Mouse (Mus musculus) adrenal gland, adult 2 months (tissue): ENCODE results near the gene 0610040J01Rik. TPM values are rescaled to one million over a fixed set of nuclear protein-coding genes. Genes with fewer than 3 reads are reported as not detected.
A peak's percentile ranks its signal among the peaks of the same experiment; 100 is the strongest.

Experiments
- DNase-seq: peaks from one replicate; pipeline ENCODE4 v3.0.0; 2021
- polyA plus RNA-seq: library from polyadenylated mRNA; depleted of rRNA; stranded (reverse); fragments of >200 nt; gene quantifications from 2 replicates; pipeline ENCODE4 v1.2.3, GENCODE M21; 2012
- total RNA-seq, 2 experiments: library from RNA; stranded (reverse); gene quantifications; 2 replicates each; pipeline ENCODE4 v1.2.3; 2021

0610040J01Rik gene
- total and polyA plus RNA-seq, 3 experiments = 0.29 to 0.55 (median 0.46) TPM

DNA sequence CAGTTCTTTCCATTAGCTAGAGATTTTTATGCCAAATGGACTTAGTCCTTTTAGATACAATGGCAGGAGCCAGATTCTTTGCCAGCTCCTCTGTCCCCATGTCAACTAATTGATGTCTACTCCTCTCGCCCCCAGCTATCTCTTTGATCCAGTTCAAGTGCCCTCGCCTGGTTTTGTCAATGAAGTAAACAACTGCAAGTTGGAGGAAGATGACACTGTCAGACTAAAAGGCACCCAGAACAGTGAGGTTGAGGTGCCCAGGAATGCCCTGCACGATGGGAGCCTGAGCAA, 85.6 kb downstream of the 0610040J01Rik start:
- no peak for DNase-seq

DNA sequence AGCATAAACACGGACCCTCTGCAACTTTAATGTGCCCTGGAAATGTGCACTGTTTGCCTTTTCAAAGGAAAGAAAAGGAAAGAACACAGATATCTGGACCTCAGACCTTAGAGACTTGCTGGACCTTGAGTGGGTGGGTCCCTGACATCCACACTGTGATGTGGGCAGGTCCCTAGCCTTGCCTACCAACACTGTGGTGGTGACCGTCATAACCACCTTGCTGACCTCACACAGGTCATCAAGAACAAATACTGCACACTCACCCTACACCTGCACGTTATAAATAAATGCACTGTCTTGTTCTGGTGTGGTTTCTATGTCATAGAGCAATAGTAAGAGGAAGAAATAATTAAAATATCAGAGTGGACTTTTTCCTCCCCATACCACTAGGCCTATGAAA, 91.2 kb downstream of the 0610040J01Rik start:
- DNase-seq = no peak

DNA sequence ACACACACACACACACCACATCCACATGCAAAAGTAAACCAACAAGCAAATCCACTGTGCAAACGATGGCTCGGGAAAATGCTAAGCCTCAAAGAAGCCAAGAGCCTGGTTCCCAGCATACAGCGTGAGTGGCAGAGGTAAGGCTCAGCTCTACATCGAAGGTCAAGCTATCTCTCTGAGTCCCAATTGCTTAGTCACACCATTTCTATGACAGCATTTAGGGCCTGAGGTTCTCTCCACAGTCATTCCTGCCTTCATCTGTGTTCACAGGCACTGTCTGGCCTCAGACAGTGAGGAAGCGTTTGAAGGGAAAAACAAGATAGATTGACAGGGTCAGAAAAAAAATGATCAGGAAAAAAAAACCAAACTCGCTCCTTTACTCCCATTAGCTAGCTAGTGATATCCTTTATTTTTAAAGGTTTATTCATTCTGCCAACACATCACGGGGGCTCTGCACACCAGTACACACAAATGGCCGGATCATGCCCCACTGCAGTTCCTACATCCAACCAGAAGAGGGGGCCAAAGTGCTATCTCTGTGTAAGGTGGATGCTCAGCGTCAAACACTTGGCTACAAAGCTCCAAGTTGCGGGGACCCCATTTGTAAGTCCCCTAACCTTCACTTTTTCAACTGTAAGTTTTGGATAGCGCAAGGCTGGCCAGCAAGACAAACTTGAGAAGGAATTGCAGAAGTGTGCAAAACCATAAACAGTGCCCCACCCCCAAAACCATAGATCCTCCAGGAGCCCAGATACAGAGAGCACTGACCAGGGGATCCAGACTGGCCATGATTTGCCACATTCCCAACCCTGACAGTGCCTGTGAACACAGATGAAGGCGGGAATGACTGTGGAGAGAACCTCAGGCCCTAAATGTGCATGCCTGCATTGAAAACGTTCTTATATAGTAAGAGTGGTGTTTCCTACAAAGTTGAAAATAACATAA, 94.3 kb downstream of the 0610040J01Rik start:
- DNase-seq = peak; percentile 83

DNA sequence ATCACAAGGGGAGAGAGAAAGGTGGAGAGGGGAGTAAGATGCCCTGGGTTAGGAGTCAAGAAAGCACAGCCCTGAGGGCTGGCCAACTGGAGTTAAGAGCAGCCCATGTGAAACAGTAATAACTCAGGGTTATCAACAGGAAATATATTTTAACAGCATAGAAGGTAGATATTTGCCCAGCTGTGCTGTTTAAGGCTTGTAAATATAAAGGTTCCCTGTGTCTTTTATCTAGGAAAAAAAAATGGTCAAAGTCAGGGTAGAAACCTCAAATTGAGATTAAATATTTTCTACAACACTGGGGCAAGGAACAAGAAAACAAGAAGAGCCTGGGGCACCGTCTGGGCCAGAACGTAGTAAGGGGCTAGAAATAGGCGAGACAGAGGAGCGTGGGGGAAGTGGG, 95.3 kb downstream of the 0610040J01Rik start:
- no peak for DNase-seq

DNA sequence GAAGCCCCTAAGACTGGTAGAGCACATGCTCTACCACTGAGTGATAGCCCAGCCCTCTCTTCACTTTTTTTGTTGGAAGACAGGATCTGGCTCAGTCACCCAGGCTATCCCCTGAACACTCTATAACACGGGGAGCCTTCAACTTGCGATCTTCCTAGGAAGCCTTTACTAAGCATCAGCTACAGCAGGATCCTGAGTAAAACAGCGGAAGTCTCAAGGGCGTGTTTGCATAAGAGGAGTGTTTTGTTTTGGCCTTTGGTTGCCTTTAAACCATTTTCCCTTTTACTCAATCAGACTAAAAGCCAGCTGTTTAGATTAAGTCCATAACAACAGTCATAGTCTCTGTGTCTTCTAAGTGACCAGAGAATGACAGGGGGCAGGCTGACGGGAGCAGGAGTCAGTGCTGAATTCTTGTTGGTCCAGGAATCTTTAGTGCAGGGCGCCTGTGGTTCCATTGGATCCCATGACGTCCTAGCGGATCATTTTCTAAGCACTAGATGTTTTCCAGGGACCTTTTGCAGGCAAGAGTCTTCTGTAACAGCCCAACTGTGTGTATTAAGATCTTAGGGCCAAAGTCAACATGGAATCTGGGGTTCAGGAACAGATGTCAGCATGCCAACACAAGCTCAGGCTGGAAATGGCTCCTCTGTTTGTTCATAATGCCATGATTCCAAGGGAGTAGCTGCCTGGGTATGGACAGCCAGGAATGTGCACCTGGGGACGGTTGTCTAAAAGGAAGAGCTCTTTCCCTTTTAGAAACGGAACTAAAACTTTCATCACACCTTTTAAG, 98.2 kb downstream of the 0610040J01Rik start:
- DNase-seq = no peak

DNA sequence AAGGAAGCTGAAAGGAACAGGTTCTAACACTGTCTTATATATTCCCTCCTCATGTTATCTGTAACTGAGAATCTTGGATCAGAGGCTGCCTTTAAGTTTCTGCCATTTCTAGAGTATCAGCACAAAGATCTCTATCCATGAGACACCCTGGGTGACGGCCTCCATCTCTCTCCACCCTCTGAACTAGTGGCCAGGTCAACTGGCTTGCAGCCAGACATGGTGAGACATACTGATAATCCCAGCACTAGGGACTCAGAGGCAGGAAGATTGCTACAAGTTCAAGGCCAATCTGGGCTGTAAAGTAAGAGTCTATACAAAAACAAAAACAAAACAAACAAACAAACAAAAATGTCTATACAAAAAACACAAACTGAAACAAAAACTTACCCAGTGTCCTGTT, 102.7 kb downstream of the 0610040J01Rik start:
- DNase-seq = peak; percentile 84

DNA sequence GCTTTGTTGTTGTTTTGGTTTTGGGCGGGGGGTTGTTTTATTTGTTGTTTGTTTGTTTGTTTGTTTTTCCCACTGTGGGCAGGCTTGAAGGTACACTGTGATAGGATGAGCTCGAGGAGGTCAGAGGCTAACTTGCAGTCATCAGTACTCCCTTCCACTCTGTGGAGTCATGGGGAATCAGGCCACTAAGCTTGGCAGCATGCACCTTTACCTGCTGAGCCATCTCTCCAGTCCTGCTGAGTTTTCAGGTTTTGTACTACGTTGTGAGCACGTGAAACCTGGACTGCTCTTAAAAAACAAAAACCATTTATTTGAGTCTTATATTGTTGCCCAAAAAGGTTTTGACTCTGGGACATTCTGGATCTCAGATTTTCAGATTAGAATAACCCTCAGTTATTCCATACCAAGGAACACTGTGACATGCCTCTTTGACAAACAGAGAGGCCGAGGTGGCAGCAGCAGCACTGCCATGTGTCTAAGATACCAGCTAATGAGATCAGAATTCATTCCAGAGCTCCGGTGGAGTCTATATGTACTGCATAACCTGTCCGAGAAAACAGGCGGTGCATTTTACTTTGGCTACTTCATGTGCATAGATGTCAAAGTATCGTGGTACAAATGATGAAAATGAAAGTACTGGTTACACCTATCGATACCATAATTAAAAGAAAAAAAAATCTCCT, 104.4 kb downstream of the 0610040J01Rik start:
- DNase-seq = no peak

DNA sequence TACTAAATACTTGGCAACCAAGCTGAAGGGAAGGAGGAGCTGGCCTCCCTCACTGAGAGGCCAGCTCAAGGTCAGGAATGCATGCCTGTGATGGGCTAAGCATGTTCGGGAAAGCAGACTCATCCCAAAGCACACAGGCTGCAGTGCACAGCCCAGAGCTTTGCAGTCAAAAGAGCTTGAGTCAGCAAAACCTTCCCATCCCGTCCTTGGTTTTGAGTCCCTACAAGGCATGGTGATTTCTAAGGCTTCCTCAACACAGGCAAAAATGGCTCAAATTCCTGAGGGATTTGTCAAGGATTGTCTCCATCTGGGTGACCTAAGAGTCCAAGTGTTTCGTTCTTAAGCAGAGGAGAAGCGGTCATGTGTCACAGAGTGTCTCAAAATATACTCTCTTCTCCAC, 106.0 kb downstream of the 0610040J01Rik start:
- DNase-seq = no peak

DNA sequence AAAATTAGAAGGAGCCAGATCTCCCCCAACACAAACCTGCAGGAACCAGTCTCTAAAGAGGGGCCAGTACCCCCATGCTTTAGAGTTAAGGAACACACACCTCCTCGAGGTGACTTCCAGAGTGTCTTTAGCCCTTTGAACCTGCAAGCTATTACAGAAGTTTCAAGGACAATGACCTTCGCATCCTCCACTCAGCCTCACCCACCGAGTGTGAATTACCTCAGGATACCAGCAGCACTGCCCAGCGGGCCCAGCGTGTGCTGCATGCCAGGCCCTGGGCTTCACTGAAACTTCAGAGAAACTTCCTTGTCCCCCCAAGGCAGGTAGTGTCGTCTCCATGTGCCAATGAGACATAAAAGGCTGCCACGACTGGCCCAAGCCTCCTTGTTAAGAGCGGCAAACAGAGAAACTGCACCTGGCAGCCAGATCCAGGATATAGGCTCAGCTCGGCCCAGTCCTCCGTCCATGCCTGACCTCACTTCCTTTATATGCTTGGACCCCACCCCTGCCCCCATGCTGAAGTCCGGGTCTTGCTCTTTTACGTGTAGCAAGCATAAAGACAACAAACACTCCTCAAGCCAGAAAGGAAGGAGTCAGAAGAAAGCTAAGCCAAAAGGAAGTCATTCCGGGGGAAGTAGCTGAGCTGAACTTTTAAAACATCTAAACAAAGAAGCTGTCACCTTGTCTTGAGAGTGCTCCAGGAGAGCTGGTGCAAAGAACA, 111.3 kb downstream of the 0610040J01Rik start:
- no peak for DNase-seq

DNA sequence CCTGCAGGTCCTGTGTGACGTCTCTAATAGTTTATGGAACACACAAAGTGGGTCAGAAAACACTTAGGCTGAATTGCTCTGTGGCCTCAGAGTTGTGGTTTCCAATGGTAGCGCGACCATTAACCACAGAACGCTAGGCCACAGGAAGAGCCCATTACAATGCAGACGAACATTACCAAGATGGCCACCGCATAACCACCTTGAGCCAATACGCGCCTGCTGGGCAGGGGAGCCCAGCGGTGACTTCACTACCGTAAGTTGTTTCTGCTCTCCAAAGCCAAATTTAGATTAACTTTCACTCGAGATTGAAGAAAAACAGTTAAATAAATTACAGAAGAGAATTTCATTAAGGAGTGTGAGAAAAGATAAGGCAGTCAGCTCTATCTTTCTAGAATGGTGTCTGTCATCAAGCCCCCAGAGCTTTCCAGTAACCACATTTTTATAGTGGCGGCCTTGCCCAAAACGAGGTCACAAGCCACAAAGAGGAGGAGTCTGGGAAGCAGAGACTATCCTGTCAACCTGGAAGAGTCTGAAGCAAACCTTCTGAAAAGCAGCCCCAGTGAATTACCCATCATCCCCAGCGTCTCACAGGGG, 113.0 kb downstream of the 0610040J01Rik start:
- no peak for DNase-seq

DNA sequence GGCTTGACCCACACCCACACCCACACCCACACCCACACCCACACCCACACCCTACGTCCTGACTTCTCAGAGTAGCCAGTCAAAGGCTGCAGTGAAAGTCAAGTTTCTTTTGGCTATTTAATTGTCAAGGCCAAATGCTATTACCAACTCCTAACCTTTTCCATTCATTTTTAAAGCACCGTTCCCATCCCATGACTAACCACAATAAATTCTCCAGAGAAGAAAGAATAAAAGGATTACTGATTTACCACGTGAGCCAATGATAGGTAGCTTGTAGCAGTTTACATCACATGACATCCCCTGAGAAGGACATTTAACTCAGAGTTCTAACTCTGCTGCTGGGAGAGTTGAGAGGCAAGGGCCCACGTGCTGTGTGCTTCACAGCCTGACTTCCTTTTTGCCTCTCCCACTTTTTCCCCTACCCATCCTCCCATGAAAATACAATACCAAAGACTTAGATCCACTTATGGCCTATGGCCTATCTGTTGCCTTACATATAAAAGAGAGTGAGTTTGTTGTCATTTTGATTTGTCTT, 118.7 kb downstream of the 0610040J01Rik start:
- peak; percentile 46 for DNase-seq

DNA sequence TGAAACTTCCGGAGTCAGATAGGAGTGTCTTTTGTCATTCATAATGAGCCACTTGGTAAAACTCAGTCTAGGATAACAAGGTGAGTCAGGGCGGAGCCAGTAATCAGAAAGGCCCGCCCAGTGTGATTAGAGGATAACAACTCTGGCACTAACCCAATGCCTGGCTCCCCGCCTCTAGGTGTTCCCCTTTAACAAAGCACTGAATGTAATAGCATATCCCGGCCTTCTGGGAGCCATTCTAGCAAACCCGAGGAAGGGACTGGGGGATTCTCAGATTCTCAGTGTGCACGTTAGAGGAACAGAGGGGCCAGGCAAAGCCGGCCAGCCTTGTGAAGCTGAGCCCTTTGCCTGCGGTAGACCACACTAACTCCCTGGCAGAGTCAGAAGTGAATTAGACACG, 120.7 kb downstream of the 0610040J01Rik start:
- no peak for DNase-seq

DNA sequence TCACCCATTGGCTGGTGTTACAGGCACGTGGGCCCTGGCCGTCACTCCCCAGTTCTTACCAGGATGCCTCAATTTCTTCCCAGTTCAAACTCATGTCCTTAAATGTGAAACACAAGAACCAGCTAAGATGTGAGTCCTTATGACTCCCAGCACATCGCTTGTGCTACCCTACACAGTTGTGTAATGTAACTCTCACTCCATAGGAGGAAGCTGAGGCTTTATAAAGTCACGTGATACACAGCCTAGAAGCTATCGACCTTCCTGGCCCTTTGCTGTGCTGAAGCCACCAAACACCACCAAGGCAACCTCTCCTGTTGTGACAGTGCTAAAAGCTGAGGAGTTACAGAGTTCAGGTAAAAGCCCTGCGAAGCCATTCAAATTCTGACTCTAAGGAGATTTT, 123.4 kb downstream of the 0610040J01Rik start:
- DNase-seq = no peak

DNA sequence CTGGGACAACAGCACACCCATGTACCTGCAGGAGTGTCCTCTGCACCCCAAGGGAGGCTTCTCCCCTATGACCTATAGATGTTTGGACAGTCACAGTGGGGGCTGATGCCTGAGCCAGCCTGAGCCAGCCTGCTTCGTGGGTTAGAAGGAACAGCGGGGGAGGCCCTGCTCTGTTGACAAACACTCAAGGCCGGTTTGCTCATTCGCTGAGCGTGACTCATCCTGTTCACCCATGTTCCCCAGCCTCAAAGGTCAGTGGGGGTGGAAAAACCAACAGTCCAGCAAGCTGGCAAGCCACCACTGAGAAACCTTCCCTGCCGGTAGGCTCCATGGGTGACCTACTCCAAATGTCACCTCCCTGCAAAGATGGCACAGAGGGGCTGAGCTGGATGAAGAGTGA, 124.6 kb downstream of the 0610040J01Rik start:
- DNase-seq = peak; percentile 95

DNA sequence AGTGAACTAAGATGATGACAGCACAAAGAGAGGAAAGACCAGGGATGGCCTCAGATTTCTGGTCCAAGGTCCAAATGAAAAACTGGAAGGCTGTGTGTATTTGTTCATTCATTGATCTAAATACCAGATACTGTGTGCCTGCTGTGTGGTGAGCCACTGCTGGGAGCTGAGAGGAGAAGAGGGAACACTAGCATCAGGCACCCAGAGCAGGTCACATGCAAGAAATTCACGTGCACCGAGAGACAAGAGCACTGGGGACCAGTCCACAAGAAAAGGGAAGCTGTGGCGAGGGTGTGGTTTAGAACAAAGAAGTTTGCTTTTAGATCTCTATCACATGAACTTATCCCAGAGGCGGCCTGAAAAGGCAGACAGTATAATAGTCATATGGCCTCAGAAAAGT, 126.4 kb downstream of the 0610040J01Rik start:
- peak; percentile 51 for DNase-seq

DNA sequence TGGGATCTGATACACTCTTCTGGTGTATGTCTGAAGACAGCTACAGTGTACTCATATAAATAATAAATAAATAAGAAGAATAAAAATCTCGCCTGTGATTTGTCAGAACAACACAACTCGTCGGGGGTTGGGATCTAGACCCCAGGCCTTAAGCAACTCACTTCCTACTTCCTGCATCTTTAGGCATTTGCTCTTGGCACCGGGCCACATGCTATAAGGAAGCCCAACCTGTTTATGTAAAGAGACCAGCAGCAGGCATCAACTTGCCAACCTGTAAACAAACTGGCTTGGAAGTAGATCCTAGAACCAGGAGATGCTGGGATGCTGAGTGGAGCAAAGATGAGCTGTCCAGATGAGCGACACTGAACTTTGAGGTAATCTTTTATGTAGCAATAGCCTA, 129.7 kb downstream of the 0610040J01Rik start:
- no peak for DNase-seq

DNA sequence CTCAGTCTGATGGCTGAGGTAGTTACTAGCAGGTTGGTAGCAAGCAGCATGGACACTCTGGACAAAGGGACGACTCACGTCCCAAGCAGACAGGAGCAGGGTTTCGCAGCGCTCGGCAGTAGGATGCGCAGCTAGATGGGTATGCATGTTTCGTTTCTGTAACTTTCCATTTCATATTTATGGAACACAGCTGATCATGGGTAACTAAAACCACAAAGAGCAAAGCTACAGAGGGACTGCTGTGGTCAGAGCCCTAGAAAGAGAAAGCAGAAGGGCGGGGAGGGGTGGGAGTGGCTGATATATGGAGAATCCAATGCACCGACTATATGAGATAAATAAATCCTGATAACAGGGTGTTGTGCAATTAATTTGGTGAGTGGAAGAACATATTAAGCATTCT, 131.1 kb downstream of the 0610040J01Rik start:
- no peak for DNase-seq

DNA sequence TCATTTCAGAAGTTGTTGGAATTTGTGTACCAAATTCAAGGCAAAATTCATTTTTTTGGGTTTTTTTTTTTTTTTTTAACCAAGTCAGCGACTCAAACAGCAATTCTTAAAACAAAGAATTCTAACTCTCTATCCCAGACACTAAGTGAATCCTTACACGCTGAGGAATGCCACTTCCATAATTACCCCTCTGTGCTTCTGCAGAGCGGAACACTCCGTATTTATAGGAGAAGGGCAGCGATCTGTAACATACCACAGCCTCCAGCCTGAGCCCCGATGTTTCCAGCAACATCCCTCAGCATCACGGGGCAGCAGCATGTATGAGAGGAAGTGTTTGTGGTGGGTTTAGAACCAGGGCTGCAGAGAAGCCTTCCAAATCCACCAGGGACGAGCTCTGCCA, 135.4 kb downstream of the 0610040J01Rik start:
- no peak for DNase-seq

DNA sequence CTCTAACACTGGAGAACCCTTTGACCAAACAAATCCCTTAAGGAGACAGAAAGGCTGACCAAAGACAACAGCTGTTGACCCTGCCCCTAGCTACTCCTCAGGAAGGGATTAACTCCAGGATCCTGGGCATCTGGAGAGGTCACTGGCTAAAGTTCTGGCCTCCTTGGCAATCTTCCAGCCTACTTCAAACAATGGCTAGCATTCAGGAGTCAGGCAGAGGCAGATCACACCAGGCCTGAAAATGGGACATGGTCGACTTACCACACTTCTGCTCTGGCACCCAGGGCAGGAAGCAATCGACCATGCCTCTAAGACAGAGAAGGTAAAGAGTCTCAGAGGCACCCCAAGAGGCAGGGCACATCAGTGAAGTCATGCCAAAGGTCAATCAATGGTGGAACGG, 137.0 kb downstream of the 0610040J01Rik start:
- DNase-seq = peak; percentile 49
